Mouse (Mus musculus): ENCODE results near the gene Sbk3. TPM values are rescaled to one million over a fixed set of nuclear protein-coding genes. Genes with fewer than 3 reads are reported as not detected.
"Not testable (repeated sequence)": the region's sequence is repeated elsewhere in the genome, so short reads cannot be mapped to it uniquely, and the experiment has no call there.

The Sbk3 gene
- polyA plus RNA-seq, 2 experiments: not detected

- TF ChIP-seq CTCF (IDR thresholded peaks at IDR 0.05; ENCODE audit: low read depth) (no peak), EP300 (IDR thresholded peaks at IDR 0.05; ENCODE audit: low read depth) (no peak)
- Histone ChIP-seq H3K4me2 (ENCODE audit: low read depth) (peak within 1 kb of the TSS; percentile 82), H3K4me3 (ENCODE audit: insufficient read depth in 1 of 2, low read depth in 2 of 2, low read length in 2 of 2) (peak within 1 kb of the TSS; percentile 94 to 96), H3K36me3 (replicated peaks; ENCODE audit: control insufficient read depth, insufficient read depth, low read depth) (peaks cover 37% of the 10 kb centered on the region), H3K27me3 (ENCODE audit: control insufficient read depth, insufficient read depth, low read length) (no peaks in the 10 kb centered on the region), H3K27ac (peak within 1 kb of the TSS; percentile 96), H3K9me3 (ENCODE audit: control insufficient read depth, low read length) (no peaks in the 10 kb centered on the region; the same call in 1 of the 2 replicates), H3K4me1 (replicated peaks; ENCODE audit: control insufficient read depth in 2 of 2, insufficient read depth in 2 of 2, low read length in 1 of 2) (peaks cover 11 to 12% of the 10 kb centered on the region in 2 experiments), H3K9ac (replicated peaks) (peak within 1 kb of the TSS; percentile 97)
- WGBS (ENCODE audit: insufficient replicate concordance): under 1% methylated on average over 42 of the region's 42 CpGs
- ATAC-seq (ENCODE audit: insufficient read depth) (peak; percentile 78), DNase-seq (ENCODE audit: low read depth in 3 of 3, low spot score in 3 of 3) (peak; percentile 93 to 94 (median 93))
Observed at GRCm38 (mm10) chr7:5014251-5015117, 43.5 kb upstream of the Sbk3 start, which contains the start of the genes Zfp524 and Fiz1. Zfp524 (plus strand) TSS chr7:5014415. Fiz1 (minus strand) TSS chr7:5014697.

GRCm38 (mm10) chr7:5012681-5013513 lies 41.9 kb upstream of the Sbk3 start:
- 80% methylated on average over 27 of the region's 27 CpGs for WGBS (ENCODE audit: insufficient replicate concordance)
- no peaks in the 10 kb centered on the region for H3K27me3 ChIP-seq (ENCODE audit: control insufficient read depth, insufficient read depth, low read length)
- peaks cover 52% of the 10 kb centered on the region for H3K36me3 ChIP-seq (replicated peaks; ENCODE audit: control insufficient read depth, insufficient read depth, low read depth)
- H3K4me2 ChIP-seq (ENCODE audit: low read depth): peak overlapping the region; percentile 82
- peak overlapping the region; percentile 10 to 16; a peak in 2 of 4 replicates for H3K4me3 ChIP-seq (ENCODE audit: insufficient read depth in 1 of 2, low read depth in 2 of 2, low read length in 2 of 2)
- peak overlapping the region; percentile 6; the same call in 1 of the 2 replicates for H3K27ac ChIP-seq
- peaks cover 8 to 12% of the 10 kb centered on the region in 2 experiments for H3K4me1 ChIP-seq (replicated peaks; ENCODE audit: control insufficient read depth in 2 of 2, insufficient read depth in 2 of 2, low read length in 1 of 2)
- TF ChIP-seq CTCF (IDR thresholded peaks at IDR 0.05; ENCODE audit: low read depth): no peak
- TF ChIP-seq EP300 (IDR thresholded peaks at IDR 0.05; ENCODE audit: low read depth): no peak
- DNase-seq (ENCODE audit: low read depth in 3 of 3, low spot score in 3 of 3) (no peak), ATAC-seq (ENCODE audit: insufficient read depth) (no peak)
- no peaks in the 10 kb centered on the region; the same call in 1 of the 2 replicates for H3K9me3 ChIP-seq (ENCODE audit: control insufficient read depth, low read length)
- no peak overlapping the region for H3K9ac ChIP-seq (replicated peaks)

- TF ChIP-seq CTCF (IDR thresholded peaks at IDR 0.05; ENCODE audit: low read depth): peak; percentile 30; the same call in 1 of the 2 replicates
- no peak for TF ChIP-seq EP300 (IDR thresholded peaks at IDR 0.05; ENCODE audit: low read depth)
- WGBS (ENCODE audit: insufficient replicate concordance): 88% methylated on average over 26 of the region's 26 CpGs
- Histone ChIP-seq H3K27ac (no peak overlapping the region), H3K27me3 (ENCODE audit: control insufficient read depth, insufficient read depth, low read length) (no peaks in the 10 kb centered on the region), H3K36me3 (replicated peaks; ENCODE audit: control insufficient read depth, insufficient read depth, low read depth) (peaks cover 52% of the 10 kb centered on the region), H3K4me3 (ENCODE audit: insufficient read depth in 1 of 2, low read depth in 2 of 2, low read length in 2 of 2) (no peak overlapping the region), H3K9ac (replicated peaks) (no peak overlapping the region), H3K4me2 (ENCODE audit: low read depth) (no peak overlapping the region), H3K9me3 (ENCODE audit: control insufficient read depth, low read length) (no peaks in the 10 kb centered on the region), H3K4me1 (replicated peaks; ENCODE audit: control insufficient read depth in 2 of 2, insufficient read depth in 2 of 2, low read length in 1 of 2) (peaks cover 2% of the 10 kb centered on the region in 2 experiments; a peak in 3 of 4 replicates)
- no peak for ATAC-seq (ENCODE audit: insufficient read depth)
- no peak for DNase-seq (ENCODE audit: low read depth in 3 of 3, low spot score in 3 of 3)
Observed at GRCm38 (mm10) chr7:5008229-5008628, 37.3 kb upstream of the Sbk3 start.

- H3K27ac ChIP-seq; ATAC-seq (ENCODE audit: insufficient read depth); H3K4me3 ChIP-seq (ENCODE audit: insufficient read depth in 1 of 2, low read depth in 2 of 2, low read length in 2 of 2); H3K27me3 ChIP-seq (ENCODE audit: control insufficient read depth, insufficient read depth, low read length); H3K4me1 ChIP-seq (replicated peaks; ENCODE audit: control insufficient read depth in 2 of 2, insufficient read depth in 2 of 2, low read length in 1 of 2); H3K36me3 ChIP-seq (replicated peaks; ENCODE audit: control insufficient read depth, insufficient read depth, low read depth); H3K4me2 ChIP-seq (ENCODE audit: low read depth); H3K9me3 ChIP-seq (ENCODE audit: control insufficient read depth, low read length); H3K9ac ChIP-seq (replicated peaks); DNase-seq (ENCODE audit: low read depth in 3 of 3, low spot score in 3 of 3): not testable (repeated sequence)
- 64% methylated on average over 8 of the region's 8 CpGs for WGBS (ENCODE audit: insufficient replicate concordance)
Observed at GRCm38 (mm10) chr7:5002876-5003275, 31.9 kb upstream of the Sbk3 start.

Measured in liver, embryonic 14.5 days (tissue).